Mouse (Mus musculus): ENCODE results near the gene Amph.

GRCm38 (mm10) chr13:19182259-19182658 is 234.3 kb downstream of the Amph start:
- TF ChIP-seq CTCF (IDR thresholded peaks at IDR 0.05), result no peak
- no peak for TF ChIP-seq EP300 (IDR thresholded peaks at IDR 0.05; ENCODE audit: insufficient read depth, low read depth, low read length)
- no peak for TF ChIP-seq POLR2A (IDR thresholded peaks at IDR 0.05; ENCODE audit: insufficient read depth, low read depth, low read length)
